Mouse (Mus musculus): ENCODE measurements around the gene Nrtn. TPM values are rescaled to one million over a fixed set of nuclear protein-coding genes. Genes with fewer than 3 reads are reported as not detected.

Nrtn gene
- not detected for polyA plus RNA-seq (2014; fragmentation: Illumina TruSeq; extraction: RNeasy Lipid Tissue Mini Kit (QIAGEN cat#74804); ENCODE audit: low read depth, low replicate concordance)

GRCm38 (mm10) chr17:56757416-56758123, at the start of gene Nrtn:
Gene Nrtn (minus strand): TSS chr17:56757530.

DNA sequence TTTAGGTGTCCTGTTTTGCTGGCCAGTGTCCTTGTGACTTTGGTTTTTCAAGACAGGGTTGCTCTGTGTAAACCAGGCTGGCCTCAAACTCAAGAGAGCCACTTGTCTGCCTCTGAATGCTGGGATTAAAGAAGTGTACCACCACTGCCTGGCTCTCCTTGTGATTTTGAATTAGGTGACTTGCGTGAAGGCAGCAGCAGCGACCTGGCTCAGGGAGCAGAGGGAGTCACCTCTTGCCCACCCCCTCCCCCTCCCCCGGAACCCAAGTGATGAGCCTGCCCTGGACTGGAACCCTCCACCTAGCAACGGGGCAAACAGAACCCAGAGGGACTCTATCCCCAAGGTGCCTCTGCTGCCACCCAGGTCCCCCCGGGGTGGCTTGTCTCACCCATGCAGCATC, 12.6 kb upstream of the Nrtn start, which contains the start of gene Prr22:
Prr22 (plus strand) TSS at position 301 of the 400 bp plus-strand sequence.

GRCm38 (mm10) chr17:56764474-56765354, 7.4 kb upstream of the Nrtn start, which contains the start of gene Dus3l:
Gene Dus3l (plus strand): TSS chr17:56764757.

GRCm38 (mm10) chr17:56717363-56718058, 39.8 kb downstream of the Nrtn start, which contains the start of the genes Ndufa11 and Vmac:
Gene Ndufa11 (plus strand): TSS chr17:56717767.
Gene Vmac (minus strand): TSS chr17:56718022.

Other genes with a start within 250 kb of the Nrtn start
- not detected for gene Znrf4, start 245.1 kb downstream of the Nrtn start, polyA plus RNA-seq (2014; fragmentation: Illumina TruSeq; extraction: RNeasy Lipid Tissue Mini Kit (QIAGEN cat#74804); ENCODE audit: low read depth, low replicate concordance)
- not detected for gene Gm20219, start 203.1 kb downstream of the Nrtn start, polyA plus RNA-seq (2014; fragmentation: Illumina TruSeq; extraction: RNeasy Lipid Tissue Mini Kit (QIAGEN cat#74804); ENCODE audit: low read depth, low replicate concordance)
- 15.6 TPM for gene Safb2, start 172.9 kb downstream of the Nrtn start, polyA plus RNA-seq (2014; fragmentation: Illumina TruSeq; extraction: RNeasy Lipid Tissue Mini Kit (QIAGEN cat#74804); ENCODE audit: low read depth, low replicate concordance)
- gene Safb, start 172.7 kb downstream of the Nrtn start, polyA plus RNA-seq (2014; fragmentation: Illumina TruSeq; extraction: RNeasy Lipid Tissue Mini Kit (QIAGEN cat#74804); ENCODE audit: low read depth, low replicate concordance) = 6.9 TPM
- 12.7 TPM for gene 2410015M20Rik, start 147.8 kb downstream of the Nrtn start, polyA plus RNA-seq (2014; fragmentation: Illumina TruSeq; extraction: RNeasy Lipid Tissue Mini Kit (QIAGEN cat#74804); ENCODE audit: low read depth, low replicate concordance)
- 2.0 TPM for gene Rpl36, start 144.1 kb downstream of the Nrtn start, polyA plus RNA-seq (2014; fragmentation: Illumina TruSeq; extraction: RNeasy Lipid Tissue Mini Kit (QIAGEN cat#74804); ENCODE audit: low read depth, low replicate concordance)
- gene Lonp1, start 130.6 kb downstream of the Nrtn start, polyA plus RNA-seq (2014; fragmentation: Illumina TruSeq; extraction: RNeasy Lipid Tissue Mini Kit (QIAGEN cat#74804); ENCODE audit: low read depth, low replicate concordance) = 9.1 TPM
- 0.57 TPM for gene Catsperd, start 129.4 kb downstream of the Nrtn start, polyA plus RNA-seq (2014; fragmentation: Illumina TruSeq; extraction: RNeasy Lipid Tissue Mini Kit (QIAGEN cat#74804); ENCODE audit: low read depth, low replicate concordance)
- 0.53 TPM for gene Ranbp3, start 84.2 kb downstream of the Nrtn start, polyA plus RNA-seq (2014; fragmentation: Illumina TruSeq; extraction: RNeasy Lipid Tissue Mini Kit (QIAGEN cat#74804); ENCODE audit: low read depth, low replicate concordance)
- gene Ndufa11, start 39.8 kb downstream of the Nrtn start, polyA plus RNA-seq (2014; fragmentation: Illumina TruSeq; extraction: RNeasy Lipid Tissue Mini Kit (QIAGEN cat#74804); ENCODE audit: low read depth, low replicate concordance) = 1.5 TPM
- 12.9 TPM for gene Vmac, start 39.5 kb downstream of the Nrtn start, polyA plus RNA-seq (2014; fragmentation: Illumina TruSeq; extraction: RNeasy Lipid Tissue Mini Kit (QIAGEN cat#74804); ENCODE audit: low read depth, low replicate concordance)
- gene Dus3l, start 7.2 kb upstream of the Nrtn start, polyA plus RNA-seq (2014; fragmentation: Illumina TruSeq; extraction: RNeasy Lipid Tissue Mini Kit (QIAGEN cat#74804); ENCODE audit: low read depth, low replicate concordance) = 1.3 TPM
- gene Prr22, start 12.7 kb upstream of the Nrtn start, polyA plus RNA-seq (2014; fragmentation: Illumina TruSeq; extraction: RNeasy Lipid Tissue Mini Kit (QIAGEN cat#74804); ENCODE audit: low read depth, low replicate concordance) = not detected
- gene Rfx2, start 73.5 kb upstream of the Nrtn start, polyA plus RNA-seq (2014; fragmentation: Illumina TruSeq; extraction: RNeasy Lipid Tissue Mini Kit (QIAGEN cat#74804); ENCODE audit: low read depth, low replicate concordance) = 0.12 TPM
- gene Acsbg2, start 116.9 kb upstream of the Nrtn start, polyA plus RNA-seq (2014; fragmentation: Illumina TruSeq; extraction: RNeasy Lipid Tissue Mini Kit (QIAGEN cat#74804); ENCODE audit: low read depth, low replicate concordance) = not detected
- gene 1700061G19Rik, start 117.9 kb upstream of the Nrtn start, polyA plus RNA-seq (2014; fragmentation: Illumina TruSeq; extraction: RNeasy Lipid Tissue Mini Kit (QIAGEN cat#74804); ENCODE audit: low read depth, low replicate concordance) = not detected
- gene Mllt1, start 177.9 kb upstream of the Nrtn start, polyA plus RNA-seq (2014; fragmentation: Illumina TruSeq; extraction: RNeasy Lipid Tissue Mini Kit (QIAGEN cat#74804); ENCODE audit: low read depth, low replicate concordance) = 0.49 TPM
- gene Acer1, start 224.6 kb upstream of the Nrtn start, polyA plus RNA-seq (2014; fragmentation: Illumina TruSeq; extraction: RNeasy Lipid Tissue Mini Kit (QIAGEN cat#74804); ENCODE audit: low read depth, low replicate concordance) = not detected
- 3.0 TPM for gene Clpp, start 232.8 kb upstream of the Nrtn start, polyA plus RNA-seq (2014; fragmentation: Illumina TruSeq; extraction: RNeasy Lipid Tissue Mini Kit (QIAGEN cat#74804); ENCODE audit: low read depth, low replicate concordance)
- 3.5 TPM for gene Alkbh7, start 239.8 kb upstream of the Nrtn start, polyA plus RNA-seq (2014; fragmentation: Illumina TruSeq; extraction: RNeasy Lipid Tissue Mini Kit (QIAGEN cat#74804); ENCODE audit: low read depth, low replicate concordance)
- gene Pspn, start 242.5 kb upstream of the Nrtn start, polyA plus RNA-seq (2014; fragmentation: Illumina TruSeq; extraction: RNeasy Lipid Tissue Mini Kit (QIAGEN cat#74804); ENCODE audit: low read depth, low replicate concordance) = not detected

Data from kidney, adult 10 weeks (tissue).